Mouse (Mus musculus) heart, embryonic 16.5 days (tissue): Measurements from ENCODE around the gene Mphosph6. TPM values are rescaled to one million over a fixed set of nuclear protein-coding genes. Genes with fewer than 3 reads are reported as not detected.

Experiments used
- ATAC-seq: fragments of 200-750 bp; cut with Nextera tagmentation; replicated peaks from 2 replicates; pipeline ENCODE4 v1.8.0; 2017; ENCODE audit warnings: moderate number of reproducible peaks; ENCODE audit not compliant: insufficient read depth, low FRiP score; ENCODE audit errors: extremely low read depth
- H3K27ac ChIP-seq: fragments of 300-500 bp; sonication (generic); 2 replicates; pipeline ENCODE4 v1.5.1; 2014; ENCODE audit warnings: mild to moderate bottlenecking, low read length, control low read depth, moderate library complexity
- H3K27me3 ChIP-seq: fragments of 300-500 bp; sonication (generic); 2 replicates; pipeline ENCODE4 v1.6.1; 2014; ENCODE audit warnings: low read length, mixed read lengths; ENCODE audit not compliant: control insufficient read depth, insufficient read depth
- H3K36me3 ChIP-seq: fragments of 300-500 bp; sonication (generic); 2 replicates; pipeline ENCODE4 v1.6.1; 2014; ENCODE audit not compliant: control insufficient read depth, insufficient read depth
- H3K4me1 ChIP-seq: fragments of 300-500 bp; sonication (generic); 2 replicates; pipeline ENCODE4 v1.6.1; 2014; ENCODE audit warnings: low read length, mixed read lengths; ENCODE audit not compliant: control insufficient read depth, insufficient read depth
- H3K4me2 ChIP-seq: fragments of 300-500 bp; sonication (generic); 2 replicates; pipeline ENCODE4 v1.6.1; 2014; ENCODE audit warnings: low read depth, mild to moderate bottlenecking, control low read depth, low read length
- H3K4me3 ChIP-seq: fragments of 300-500 bp; sonication (generic); 2 replicates; pipeline ENCODE4 v1.5.1; 2014; ENCODE audit warnings: mild to moderate bottlenecking, control low read depth, low read length
- H3K9ac ChIP-seq: fragments of 300-500 bp; sonication (generic); 2 replicates; pipeline ENCODE4 v1.6.1; 2014; ENCODE audit warnings: low read length, control low read depth
- H3K9me3 ChIP-seq: fragments of 300-500 bp; sonication (generic); replicated peaks from 2 replicates; pipeline ENCODE4 v1.6.1; 2016; ENCODE audit warnings: low read length; ENCODE audit not compliant: control insufficient read depth
- WGBS: fragments of 180-500 bp; shearing (Covaris S2); extraction: QIAGEN DNeasy Blood & Tissue Kit; methylation state at CpG from one replicate; pipeline ENCODE4 v1.1.7; 2014; 5-methylcytosine and 5-hydroxymethylcytosine counted together
- polyA plus RNA-seq: library from polyadenylated mRNA; unstranded; fragments of >200 nt; fragmentation: Nextera tagmentation; extraction: Ambion mirVana; gene quantifications from 2 replicates; pipeline ENCODE4 v1.2.1, GENCODE M21; 2015

Mphosph6 gene
- polyA plus RNA-seq, 1 experiment from 2014 or later = 36.4 TPM

DNA sequence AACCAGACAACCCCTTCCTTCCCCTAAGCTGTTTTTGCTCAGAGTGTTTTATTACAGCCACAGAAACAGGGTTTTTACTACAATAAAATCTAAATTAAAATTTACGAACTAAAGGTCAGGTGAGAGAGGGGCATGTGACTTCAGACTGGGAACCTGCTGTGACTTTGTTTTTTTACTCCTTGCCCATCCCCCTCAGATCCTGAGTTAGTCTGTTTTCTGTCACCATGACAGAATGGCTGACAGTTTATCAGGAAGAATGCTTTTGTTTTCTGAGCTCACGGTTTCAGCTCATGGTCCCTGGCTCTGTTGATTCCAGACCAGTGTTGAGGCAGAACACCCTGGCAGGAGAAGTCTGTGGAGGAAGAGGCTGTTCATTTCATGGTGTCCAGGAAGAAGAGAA, 52.3 kb downstream of the Mphosph6 start:
- H3K9ac ChIP-seq = no peak overlapping the region
- H3K4me3 ChIP-seq = no peak overlapping the region
- H3K36me3 ChIP-seq = no peaks in the 10 kb centered on the region
- no peak overlapping the region for H3K4me2 ChIP-seq
- 50% methylated on average over 2 of the region's 2 CpGs for WGBS
- H3K9me3 ChIP-seq = no peaks in the 10 kb centered on the region
- peaks cover 3% of the 10 kb centered on the region; the same call in 1 of the 2 replicates for H3K4me1 ChIP-seq
- no peak for ATAC-seq
- no peaks in the 10 kb centered on the region for H3K27me3 ChIP-seq
- no peak overlapping the region for H3K27ac ChIP-seq

GRCm38 (mm10) chr8:117747886-117748730, 53.6 kb downstream of the Mphosph6 start:
- H3K36me3 ChIP-seq = no peaks in the 10 kb centered on the region
- no peak for ATAC-seq
- H3K4me3 ChIP-seq = no peak overlapping the region
- no peak overlapping the region for H3K4me2 ChIP-seq
- H3K27ac ChIP-seq = no peak overlapping the region
- peaks cover 3% of the 10 kb centered on the region; the same call in 1 of the 2 replicates for H3K4me1 ChIP-seq
- no peaks in the 10 kb centered on the region for H3K9me3 ChIP-seq
- WGBS = 69% methylated on average over 9 of the region's 9 CpGs
- no peaks in the 10 kb centered on the region for H3K27me3 ChIP-seq
- H3K9ac ChIP-seq = no peak overlapping the region

GRCm38 (mm10) chr8:117747428-117747827, 54.3 kb downstream of the Mphosph6 start:
- Histone ChIP-seq H3K4me3 (no peak overlapping the region), H3K27ac (no peak overlapping the region), H3K4me1 (peaks cover 3% of the 10 kb centered on the region; the same call in 1 of the 2 replicates), H3K9ac (no peak overlapping the region), H3K36me3 (no peaks in the 10 kb centered on the region), H3K27me3 (no peaks in the 10 kb centered on the region), H3K4me2 (no peak overlapping the region), H3K9me3 (no peaks in the 10 kb centered on the region)
- ATAC-seq = no peak
- WGBS = 31% methylated on average over 2 of the region's 2 CpGs

DNA sequence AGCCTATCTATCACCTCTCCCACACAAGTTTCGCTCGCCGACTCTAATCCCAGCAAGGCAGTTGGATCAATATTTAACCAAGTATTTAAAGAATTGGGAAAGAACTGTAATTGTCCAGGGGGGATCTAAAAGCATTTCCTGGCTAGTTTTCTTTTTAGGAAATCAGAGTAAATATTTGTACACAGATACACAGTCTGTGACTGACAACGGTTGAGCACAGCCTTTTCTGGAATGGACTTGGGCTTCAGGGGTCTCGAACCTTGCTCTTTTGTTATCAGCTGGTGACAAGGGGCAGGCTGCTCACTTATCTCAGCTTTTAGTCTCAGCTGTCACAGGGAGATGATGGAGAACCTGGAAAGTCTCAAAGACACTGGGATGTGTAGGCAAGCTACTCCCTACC, 55.1 kb downstream of the Mphosph6 start:
- no peaks in the 10 kb centered on the region for H3K27me3 ChIP-seq
- WGBS = 65% methylated on average over 5 of the region's 5 CpGs
- H3K4me3 ChIP-seq = no peak overlapping the region
- no peak overlapping the region for H3K27ac ChIP-seq
- H3K9me3 ChIP-seq = no peaks in the 10 kb centered on the region
- H3K9ac ChIP-seq = no peak overlapping the region
- peaks cover 3% of the 10 kb centered on the region; the same call in 1 of the 2 replicates for H3K4me1 ChIP-seq
- no peak overlapping the region for H3K4me2 ChIP-seq
- ATAC-seq = no peak
- no peaks in the 10 kb centered on the region for H3K36me3 ChIP-seq

DNA sequence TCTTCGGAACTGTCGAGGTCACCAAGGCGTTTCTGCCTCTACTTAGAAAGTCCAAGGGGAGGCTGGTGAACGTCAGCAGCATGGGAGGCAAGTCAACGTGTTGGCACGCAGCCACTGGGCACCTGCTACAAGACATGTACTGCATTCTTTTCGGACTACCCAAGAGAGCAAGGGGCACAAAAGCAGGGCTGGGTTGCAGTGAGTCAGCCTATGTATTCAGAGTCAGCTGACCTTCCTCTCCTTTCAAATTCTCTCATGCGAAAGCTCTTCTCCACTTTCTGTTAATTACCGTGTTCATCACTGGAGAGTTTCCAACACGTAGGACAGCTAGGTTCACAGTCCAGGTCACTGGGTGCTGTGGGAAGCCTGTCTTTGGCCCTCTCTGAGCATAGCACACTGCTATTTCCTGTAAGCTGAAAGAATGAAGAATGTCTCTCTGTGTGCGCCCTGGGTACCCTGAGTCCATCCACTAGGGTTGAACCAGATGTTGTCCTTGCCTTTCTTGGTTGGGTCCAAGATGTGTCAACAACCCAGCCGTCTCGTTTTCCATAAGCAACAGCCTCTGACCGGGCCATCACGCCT, 59.2 kb downstream of the Mphosph6 start:
- H3K4me1 ChIP-seq = no peaks in the 10 kb centered on the region
- H3K27ac ChIP-seq = no peak overlapping the region
- ATAC-seq = no peak; the same call in 1 of the 2 replicates
- H3K36me3 ChIP-seq = no peaks in the 10 kb centered on the region
- 57% methylated on average over 15 of the region's 15 CpGs for WGBS
- no peaks in the 10 kb centered on the region for H3K9me3 ChIP-seq
- no peak overlapping the region for H3K4me3 ChIP-seq
- H3K4me2 ChIP-seq = no peak overlapping the region
- no peak overlapping the region for H3K9ac ChIP-seq
- no peaks in the 10 kb centered on the region for H3K27me3 ChIP-seq

Other genes with a start within 250 kb of the Mphosph6 start
- gene Sdr42e1, start 128.3 kb downstream of the Mphosph6 start, polyA plus RNA-seq = 0.85 and 1.2 TPM in 2 replicates
- 0.17 and 0.19 TPM in 2 replicates for gene Hsd17b2, start 100.0 kb downstream of the Mphosph6 start, polyA plus RNA-seq